Mouse (Mus musculus): ENCODE measurements around the gene Brpf3. TPM values are rescaled to one million over a fixed set of nuclear protein-coding genes. Genes with fewer than 3 reads are reported as not detected.

The Brpf3 gene
- polyA plus RNA-seq, 1 experiment, result 109 TPM

- WGBS, result 1% methylated on average over 12 of the region's 12 CpGs
- TF ChIP-seq POLR2A (IDR thresholded peaks at IDR 0.05; ENCODE audit: low read depth, low read length) (no peak), CTCF (IDR thresholded peaks at IDR 0.05; ENCODE audit: extremely low read depth, insufficient read length, insufficient replicate concordance, low read depth, low read length) (no peak)
These were observed 81.4 kb downstream of the Brpf3 start for GRCm38 (mm10) chr17:28882316-28882715.

GRCm38 (mm10) chr17:28882810-28883209 is 81.9 kb downstream of the Brpf3 start:
- H3K27me3 ChIP-seq (ENCODE audit: control insufficient read depth, insufficient read depth, low read length), result no peaks in the 10 kb centered on the region
- no peaks in the 10 kb centered on the region for H3K36me3 ChIP-seq (ENCODE audit: control insufficient read depth, insufficient read depth, low read length)
- no peak overlapping the region for H3K27ac ChIP-seq (ENCODE audit: insufficient read depth, low read depth, low read length)
- no peak overlapping the region for H3K4me3 ChIP-seq (ENCODE audit: low read depth, low read length)
- WGBS, result 48% methylated on average over 8 of the region's 8 CpGs
- TF ChIP-seq CTCF (IDR thresholded peaks at IDR 0.05; ENCODE audit: extremely low read depth, insufficient read length, insufficient replicate concordance, low read depth, low read length), result peak; percentile 5; the same call in 1 of the 2 replicates
- TF ChIP-seq POLR2A (IDR thresholded peaks at IDR 0.05; ENCODE audit: low read depth, low read length), result no peak
- H3K4me1 ChIP-seq (ENCODE audit: control insufficient read depth, insufficient read depth, insufficient read length, low read length), result no peaks in the 10 kb centered on the region; the same call in 1 of the 2 replicates

More at GRCm38 (mm10) chr17:28882316-28882715, 81.4 kb downstream of the Brpf3 start:
- Histone ChIP-seq H3K4me3 (ENCODE audit: low read depth, low read length) (no peak overlapping the region), H3K27me3 (ENCODE audit: control insufficient read depth, insufficient read depth, low read length) (no peaks in the 10 kb centered on the region), H3K27ac (ENCODE audit: insufficient read depth, low read depth, low read length) (no peak overlapping the region), H3K36me3 (ENCODE audit: control insufficient read depth, insufficient read depth, low read length) (no peaks in the 10 kb centered on the region), H3K4me1 (ENCODE audit: control insufficient read depth, insufficient read depth, insufficient read length, low read length) (no peaks in the 10 kb centered on the region; the same call in 1 of the 2 replicates)

GRCm38 (mm10) chr17:28883941-28884516 is 83.1 kb downstream of the Brpf3 start:
- H3K27ac ChIP-seq (ENCODE audit: insufficient read depth, low read depth, low read length), result no peak overlapping the region
- no peak overlapping the region for H3K4me3 ChIP-seq (ENCODE audit: low read depth, low read length)
- H3K27me3 ChIP-seq (ENCODE audit: control insufficient read depth, insufficient read depth, low read length), result no peaks in the 10 kb centered on the region
- WGBS, result 73% methylated on average over 10 of the region's 10 CpGs
- H3K4me1 ChIP-seq (ENCODE audit: control insufficient read depth, insufficient read depth, insufficient read length, low read length), result no peaks in the 10 kb centered on the region; the same call in 1 of the 2 replicates
- H3K36me3 ChIP-seq (ENCODE audit: control insufficient read depth, insufficient read depth, low read length), result no peaks in the 10 kb centered on the region
- TF ChIP-seq POLR2A (IDR thresholded peaks at IDR 0.05; ENCODE audit: low read depth, low read length), result no peak
- no peak for TF ChIP-seq CTCF (IDR thresholded peaks at IDR 0.05; ENCODE audit: extremely low read depth, insufficient read length, insufficient replicate concordance, low read depth, low read length)

DNA sequence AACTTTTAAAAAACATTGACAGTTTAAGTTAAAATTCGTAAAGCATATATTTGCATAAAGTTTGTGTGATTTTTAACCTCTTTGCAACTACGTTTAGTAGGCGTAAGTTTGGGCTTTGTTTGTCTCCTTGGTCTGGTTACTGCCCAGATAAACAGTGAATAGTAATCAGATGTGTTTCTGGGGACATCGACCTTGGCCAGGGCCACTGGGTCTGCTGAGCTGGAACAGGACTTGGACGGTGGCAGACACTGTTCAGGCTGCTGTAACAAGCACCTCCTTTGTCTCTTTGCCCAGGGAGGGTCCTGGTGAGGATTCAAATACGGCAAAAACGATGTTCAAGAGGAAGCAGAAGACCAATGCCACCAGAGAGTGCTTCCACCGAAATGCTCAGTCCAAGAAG is 84.3 kb downstream of the Brpf3 start:
- 90% methylated on average over 8 of the region's 8 CpGs for WGBS
- H3K4me3 ChIP-seq (ENCODE audit: low read depth, low read length), result no peak overlapping the region
- H3K4me1 ChIP-seq (ENCODE audit: control insufficient read depth, insufficient read depth, insufficient read length, low read length), result no peaks in the 10 kb centered on the region
- H3K36me3 ChIP-seq (ENCODE audit: control insufficient read depth, insufficient read depth, low read length), result no peaks in the 10 kb centered on the region
- TF ChIP-seq CTCF (IDR thresholded peaks at IDR 0.05; ENCODE audit: extremely low read depth, insufficient read length, insufficient replicate concordance, low read depth, low read length), result no peak
- no peak for TF ChIP-seq POLR2A (IDR thresholded peaks at IDR 0.05; ENCODE audit: low read depth, low read length)
- no peaks in the 10 kb centered on the region for H3K27me3 ChIP-seq (ENCODE audit: control insufficient read depth, insufficient read depth, low read length)
- no peak overlapping the region for H3K27ac ChIP-seq (ENCODE audit: insufficient read depth, low read depth, low read length)

DNA sequence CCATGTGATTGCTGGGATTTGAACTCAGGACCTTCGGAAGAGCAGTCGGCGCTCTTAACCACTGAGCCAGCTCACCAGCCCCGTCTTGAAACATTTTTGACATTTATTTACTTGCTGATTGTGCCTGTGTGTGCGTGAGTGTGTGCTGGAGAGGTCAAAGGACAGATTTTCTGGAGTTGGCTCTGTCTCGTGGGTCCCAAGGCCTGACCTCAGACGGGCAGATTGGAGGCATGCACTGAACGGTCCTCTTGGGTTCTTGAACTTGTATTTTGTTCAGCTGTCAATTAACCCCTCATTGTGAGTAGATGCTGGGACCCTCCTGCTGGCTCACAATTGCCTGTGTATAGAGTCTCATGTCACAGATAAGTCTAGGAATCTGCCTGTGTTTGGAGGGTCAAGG is 85.4 kb downstream of the Brpf3 start:
- WGBS, result 72% methylated on average over 8 of the region's 8 CpGs

More for the DNA sequence above, 85.4 kb downstream of the Brpf3 start:
- Histone ChIP-seq H3K4me3 (ENCODE audit: low read depth, low read length) (no peak overlapping the region), H3K36me3 (ENCODE audit: control insufficient read depth, insufficient read depth, low read length) (no peaks in the 10 kb centered on the region), H3K4me1 (ENCODE audit: control insufficient read depth, insufficient read depth, insufficient read length, low read length) (no peaks in the 10 kb centered on the region), H3K27me3 (ENCODE audit: control insufficient read depth, insufficient read depth, low read length) (no peaks in the 10 kb centered on the region), H3K27ac (ENCODE audit: insufficient read depth, low read depth, low read length) (no peak overlapping the region)
- no peak for TF ChIP-seq POLR2A (IDR thresholded peaks at IDR 0.05; ENCODE audit: low read depth, low read length)
- TF ChIP-seq CTCF (IDR thresholded peaks at IDR 0.05; ENCODE audit: extremely low read depth, insufficient read length, insufficient replicate concordance, low read depth, low read length), result no peak

Other genes starting within 250 kb of the Brpf3 start
- 1,332 and 30,405 TPM in 2 replicates for gene Clps, start 240.3 kb upstream of the Brpf3 start, polyA plus RNA-seq (2012; rRNA removed)
- gene Lhfpl5, start 225.4 kb upstream of the Brpf3 start, polyA plus RNA-seq (2012; rRNA removed), result 0.66 and 1.0 TPM in 2 replicates
- gene Srpk1, start 178.4 kb upstream of the Brpf3 start, polyA plus RNA-seq (2012; rRNA removed), result 10.1 and 19.7 TPM in 2 replicates
- 0.08 and 0.14 TPM in 2 replicates for gene Slc26a8, start 110.9 kb upstream of the Brpf3 start, polyA plus RNA-seq (2012; rRNA removed)
- gene Mapk14, start 109.8 kb upstream of the Brpf3 start, polyA plus RNA-seq (2012; rRNA removed), result 30.8 and 47.8 TPM in 2 replicates
- 0.19 and 0.55 TPM in 2 replicates for gene AC170998.1, start 75.0 kb upstream of the Brpf3 start, polyA plus RNA-seq (2012; rRNA removed)
- gene Mapk13, start 31.8 kb upstream of the Brpf3 start, polyA plus RNA-seq (2012; rRNA removed), result 108 and 266 TPM in 2 replicates
- 0.46 and 0.77 TPM in 2 replicates for gene Pnpla1, start 57.3 kb downstream of the Brpf3 start, polyA plus RNA-seq (2012; rRNA removed)
- 26.9 and 94.4 TPM in 2 replicates for gene 4930539E08Rik, start 114.2 kb downstream of the Brpf3 start, polyA plus RNA-seq (2012; rRNA removed)
- gene Pxt1, start 142.8 kb downstream of the Brpf3 start, polyA plus RNA-seq (2012; rRNA removed), result 0.22 TPM in 1 of 2 replicates, not detected in the other
- gene Kctd20, start 150.9 kb downstream of the Brpf3 start, polyA plus RNA-seq (2012; rRNA removed), result 12.7 and 36.3 TPM in 2 replicates
- gene Stk38, start 206.9 kb downstream of the Brpf3 start, polyA plus RNA-seq (2012; rRNA removed), result 35.5 and 105 TPM in 2 replicates
- 35.9 and 69.4 TPM in 2 replicates for gene Srsf3, start 231.5 kb downstream of the Brpf3 start, polyA plus RNA-seq (2012; rRNA removed)

Data from small intestine, adult 2 months (tissue).